Mouse (Mus musculus) right cerebral cortex, postnatal 25 days (tissue): ENCODE results near the gene Tmed2.
A peak's percentile ranks its signal among the peaks of the same experiment; 100 is the strongest.
"Not testable (repeated sequence)": the region's sequence is repeated elsewhere in the genome, so short reads cannot be mapped to it uniquely, and the experiment has no call there.

Source experiments
- DNase-seq: peaks from one replicate; pipeline ENCODE4 v3.0.0; 2022

Gene Tmed2

GRCm38 (mm10) chr5:124540383-124540786, at the start of gene Tmed2:
Tmed2 (plus strand) TSS chr5:124540695.
- peak; percentile 98 for DNase-seq

GRCm38 (mm10) chr5:124491732-124492131, 48.8 kb upstream of the Tmed2 start:
- no peak for DNase-seq

- no peak for DNase-seq
Observed at GRCm38 (mm10) chr5:124492618-124493017, 47.9 kb upstream of the Tmed2 start.

- no peak for DNase-seq
Observed at GRCm38 (mm10) chr5:124493455-124493854, 47.0 kb upstream of the Tmed2 start.

- DNase-seq = peak; percentile 43
Observed at GRCm38 (mm10) chr5:124495547-124495946, 44.9 kb upstream of the Tmed2 start.

- no peak for DNase-seq
Observed at GRCm38 (mm10) chr5:124496614-124497514, 43.6 kb upstream of the Tmed2 start.

- no peak for DNase-seq
Observed at GRCm38 (mm10) chr5:124498221-124498876, 42.1 kb upstream of the Tmed2 start.

- no peak for DNase-seq
Observed at GRCm38 (mm10) chr5:124499001-124499400, 41.5 kb upstream of the Tmed2 start.

- DNase-seq = not testable (repeated sequence)
Observed at GRCm38 (mm10) chr5:124500037-124500436, 40.5 kb upstream of the Tmed2 start.

- peak; percentile 68 for DNase-seq
Observed at GRCm38 (mm10) chr5:124500573-124500972, 39.9 kb upstream of the Tmed2 start.

- no peak for DNase-seq
Observed at GRCm38 (mm10) chr5:124501541-124501940, 39.0 kb upstream of the Tmed2 start.

- DNase-seq = peak; percentile 90
Observed at GRCm38 (mm10) chr5:124503742-124504141, 36.8 kb upstream of the Tmed2 start.

- DNase-seq = no peak
Observed at GRCm38 (mm10) chr5:124505235-124505634, 35.3 kb upstream of the Tmed2 start.

- DNase-seq = no peak
Observed at GRCm38 (mm10) chr5:124506731-124507359, 33.6 kb upstream of the Tmed2 start.

- no peak for DNase-seq
Observed at GRCm38 (mm10) chr5:124509200-124509599, 31.3 kb upstream of the Tmed2 start.

GRCm38 (mm10) chr5:124509742-124510237, 30.7 kb upstream of the Tmed2 start:
- no peak for DNase-seq

- DNase-seq = no peak
Observed at GRCm38 (mm10) chr5:124510536-124511050, 29.9 kb upstream of the Tmed2 start.

GRCm38 (mm10) chr5:124515789-124516188, 24.7 kb upstream of the Tmed2 start:
- DNase-seq = no peak

GRCm38 (mm10) chr5:124518648-124519047, 21.8 kb upstream of the Tmed2 start:
- DNase-seq = peak; percentile 79

- no peak for DNase-seq
Observed at GRCm38 (mm10) chr5:124521588-124521987, 18.9 kb upstream of the Tmed2 start.

- DNase-seq = no peak
Observed at GRCm38 (mm10) chr5:124523032-124523431, 17.5 kb upstream of the Tmed2 start.

GRCm38 (mm10) chr5:124524943-124525342, 15.6 kb upstream of the Tmed2 start:
- DNase-seq = peak; percentile 3

- no peak for DNase-seq
Observed at GRCm38 (mm10) chr5:124528351-124528750, 12.1 kb upstream of the Tmed2 start.
